Mouse (Mus musculus) embryo, embryonic 10.5 days (tissue): ENCODE results near the gene Pvalb.

Experiments
- DNase-seq: peaks from one replicate; pipeline ENCODE4 v3.0.0-alpha.2; 2015; ENCODE audit warnings: low spot score

Gene Pvalb

GRCm38 (mm10) chr15:78158335-78158734 lies 47.9 kb downstream of the Pvalb start:
- DNase-seq, result no peak

GRCm38 (mm10) chr15:78157824-78158223 lies 48.4 kb downstream of the Pvalb start:
- no peak for DNase-seq

- no peak for DNase-seq
Measured at GRCm38 (mm10) chr15:78157330-78157729, 48.9 kb downstream of the Pvalb start.

- no peak for DNase-seq
Measured at GRCm38 (mm10) chr15:78155421-78155820, 50.8 kb downstream of the Pvalb start.

- DNase-seq, result peak; percentile 44
Measured at GRCm38 (mm10) chr15:78153045-78153775, 53.0 kb downstream of the Pvalb start.

- DNase-seq, result no peak
Measured at GRCm38 (mm10) chr15:78148565-78148964, 57.6 kb downstream of the Pvalb start.
